ENCODE assay signal across 34 mouse cellular contexts in genomic region chr4:139011201-139011702, GRCm38 (mm10). TPM values are rescaled to one million over a fixed set of nuclear protein-coding genes. Genes with fewer than 3 reads are reported as not detected.
DNase-seq lines count a peak whose midpoint lies in the region; ATAC-seq and TF ChIP-seq lines count a peak whose summit lies in the region.
"Had no signal": no experiment of that assay in that cellular context is flagged by ENCODE, and none has a peak within 500 bp of the region (broad histone marks: within the 10 kb centered on the region; RNA-seq: fewer than 3 reads in every experiment).

No protein-coding gene starts in this region.

- no peaks in the 10 kb centered on the region for H3K36me3 ChIP-seq in kidney, postnatal 0 days (ENCODE audit: insufficient read depth, low read length)
- no peaks in the 10 kb centered on the region for H3K36me3 ChIP-seq in stomach, postnatal 0 days (ENCODE audit: control insufficient read depth, insufficient read depth, low read length)
- H3K36me3 ChIP-seq: embryonic facial prominence, embryonic 10.5 days; embryonic facial prominence, embryonic 13.5 days; forebrain, embryonic 12.5 days; forebrain, embryonic 15.5 days; hindbrain, embryonic 12.5 days; hindbrain, embryonic 15.5 days had no signal

- intact Hi-C loops in gastrocnemius, postnatal 14 days (cut with DNase I; ENCODE audit: low total_unique reads), result no loop called here

- 72% methylated on average over 13 of the region's 13 CpGs for WGBS in kidney, postnatal 0 days
- WGBS in stomach, postnatal 0 days, result 61% methylated on average over 13 of the region's 13 CpGs

- H3K9ac ChIP-seq in kidney, postnatal 0 days (ENCODE audit: low read depth, low read length), result no peak overlapping the region
- no peak overlapping the region for H3K9ac ChIP-seq in stomach, postnatal 0 days (ENCODE audit: low read length)
- H3K9ac ChIP-seq: embryonic facial prominence, embryonic 13.5 days; forebrain, embryonic 12.5 days; forebrain, embryonic 15.5 days; hindbrain, embryonic 12.5 days; hindbrain, embryonic 15.5 days had no signal

- DNase-seq in kidney, postnatal 0 days (ENCODE audit: low spot score), result peak; percentile 19
- no peak for DNase-seq in kidney, postnatal 36 days
- DNase-seq in urinary bladder, adult 18-20 months (ENCODE audit: low spot score in 2 of 2), result peak; percentile 57 to 63
- DNase-seq in urinary bladder, postnatal 4 days (ENCODE audit: low spot score in 2 of 2), result no peak
- peak; percentile 31 for DNase-seq in NIH3T3 (ENCODE audit: low read depth)
- DNase-seq in stomach, postnatal 0 days (ENCODE audit: low spot score), result peak; percentile 75
- no peak for DNase-seq in gastrocnemius, postnatal 14 days
- DNase-seq: adrenal gland, adult 2 months; adrenal gland, postnatal 14 days; B cell, adult 2 months; cerebellum, adult 11-12 months; cerebellum, adult 8-10 months; cerebellum, postnatal 10 days; cerebellum, postnatal 36 days; embryo, embryonic 11 days; gastrocnemius, postnatal 36 days; heart, adult 11 months had no signal

- peaks cover 8% of the 10 kb centered on the region; the same call in 1 of the 2 replicates for H3K4me1 ChIP-seq in kidney, postnatal 0 days (replicated peaks; ENCODE audit: insufficient read depth, low read length)
- H3K4me1 ChIP-seq in stomach, postnatal 0 days (replicated peaks; ENCODE audit: control insufficient read depth, insufficient read depth), result no peaks in the 10 kb centered on the region
- H3K4me1 ChIP-seq: embryonic facial prominence, embryonic 13.5 days; forebrain, embryonic 15.5 days had no signal

- ATAC-seq in kidney, postnatal 0 days (replicated peaks; ENCODE audit: low FRiP score, low read depth), result no peak; the same call in 1 of the 2 replicates
- peak; percentile 50 for ATAC-seq in stomach, postnatal 0 days (ENCODE audit: low FRiP score, low TSS enrichment)
- ATAC-seq: forebrain, embryonic 15.5 days had no signal

- TF ChIP-seq CTCF in kidney, postnatal 0 days (IDR thresholded peaks at IDR 0.05; ENCODE audit: low read depth), result no peak
- TF ChIP-seq CTCF in stomach, postnatal 0 days (IDR thresholded peaks at IDR 0.05; ENCODE audit: low read depth), result no peak

- no peak overlapping the region for H3K27ac ChIP-seq in kidney, postnatal 0 days
- H3K27ac ChIP-seq in stomach, postnatal 0 days (replicated peaks), result peak overlapping the region; percentile 69
- H3K27ac ChIP-seq: embryonic facial prominence, embryonic 10.5 days; embryonic facial prominence, embryonic 13.5 days; forebrain, embryonic 12.5 days; forebrain, embryonic 15.5 days; hindbrain, embryonic 12.5 days; hindbrain, embryonic 15.5 days had no signal

- no peak overlapping the region for H3K4me2 ChIP-seq in kidney, postnatal 0 days (ENCODE audit: low read length)
- H3K4me2 ChIP-seq in stomach, postnatal 0 days (replicated peaks; ENCODE audit: low read depth), result no peak overlapping the region
- H3K4me2 ChIP-seq: embryonic facial prominence, embryonic 13.5 days; forebrain, embryonic 12.5 days; forebrain, embryonic 15.5 days; heart, embryonic 11.5 days; hindbrain, embryonic 12.5 days; hindbrain, embryonic 15.5 days had no signal

- H3K27me3 ChIP-seq in kidney, postnatal 0 days (ENCODE audit: insufficient read depth, low read length), result no peaks in the 10 kb centered on the region
- no peaks in the 10 kb centered on the region for H3K27me3 ChIP-seq in stomach, postnatal 0 days (ENCODE audit: control insufficient read depth, insufficient read depth, low read length)
- H3K27me3 ChIP-seq: CH12.LX; embryonic facial prominence, embryonic 13.5 days; forebrain, embryonic 12.5 days; forebrain, embryonic 15.5 days; hindbrain, embryonic 15.5 days had no signal

- peak; percentile 38 for TF ChIP-seq EP300 in stomach, postnatal 0 days (optimal IDR thresholded peaks at IDR 0.05)

- H3K4me3 ChIP-seq in kidney, postnatal 0 days (replicated peaks; ENCODE audit: low read depth, low read length), result no peak overlapping the region
- no peak overlapping the region for H3K4me3 ChIP-seq in stomach, postnatal 0 days (ENCODE audit: low read depth, low read length)
- H3K4me3 ChIP-seq: embryonic facial prominence, embryonic 10.5 days; embryonic facial prominence, embryonic 13.5 days; erythroblast, embryonic 14.5 days; forebrain, embryonic 12.5 days; forebrain, embryonic 15.5 days; hindbrain, embryonic 12.5 days; hindbrain, embryonic 15.5 days had no signal

- H3K9me3 ChIP-seq in kidney, postnatal 0 days (replicated peaks; ENCODE audit: low read length), result no peaks in the 10 kb centered on the region
- H3K9me3 ChIP-seq in stomach, postnatal 0 days (ENCODE audit: control insufficient read depth, low read length), result no peaks in the 10 kb centered on the region
- H3K9me3 ChIP-seq: forebrain, embryonic 12.5 days; forebrain, embryonic 15.5 days; hindbrain, embryonic 12.5 days; hindbrain, embryonic 15.5 days had no signal

RNA-seq across cellular contexts. Expression of gene Tmco4, which starts 38.6 kb away (rescaled TPM):
- polyA plus RNA-seq in kidney, postnatal 0 days (2015; fragmentation: Nextera tagmentation; extraction: Ambion mirVana), result 10.2 and 10.8 TPM in 2 replicates
- polyA plus RNA-seq in stomach, postnatal 0 days (2015; fragmentation: Nextera tagmentation; extraction: Ambion mirVana), result 10.3 and 10.8 TPM in 2 replicates
- 1 to 10 TPM; 3.4 to 3.5 TPM for total RNA-seq in gastrocnemius, postnatal 14 days (2021)

RNA-seq across cellular contexts. Expression of gene Rnf186, which starts 44.3 kb away (rescaled TPM):
- polyA plus RNA-seq in kidney, postnatal 0 days (2015; fragmentation: Nextera tagmentation; extraction: Ambion mirVana), result 15.9 and 17.7 TPM in 2 replicates
- 17.6 and 24.8 TPM in 2 replicates for polyA plus RNA-seq in stomach, postnatal 0 days (2015; fragmentation: Nextera tagmentation; extraction: Ambion mirVana)
- total RNA-seq in gastrocnemius, postnatal 14 days (2021), result not detected
- total RNA-seq: adrenal gland, adult 2 months; adrenal gland, postnatal 14 days; CH12.LX; gastrocnemius, adult 8-10 months; gastrocnemius, postnatal 36 days; heart, postnatal 25 days; hematopoietic stem cell, adult 5-6 weeks had no signal
- polyA plus RNA-seq: brain, embryonic 14.5 days; cortical plate, adult 2 months; embryonic facial prominence, embryonic 10.5 days; embryonic facial prominence, embryonic 13.5 days; erythroblast, embryonic 14.5 days; forebrain, embryonic 12.5 days; forebrain, embryonic 15.5 days; G1E; heart, embryonic 11.5 days; heart, embryonic 14.5 days; heart, postnatal 0 days; hindbrain, embryonic 12.5 days had no signal

Comparison
In these comparisons a context has a peak if more than half of its experiments do, and no peak if none do; other contexts are left out.
1. DNase-seq: peak in kidney, postnatal 0 days (single experiment), urinary bladder, adult 18-20 months (2 of 2), NIH3T3 (single experiment) and stomach, postnatal 0 days (single experiment); none in kidney, postnatal 36 days (0 of 2), urinary bladder, postnatal 4 days (0 of 2) and gastrocnemius, postnatal 14 days (single experiment).